Mouse (Mus musculus) Patski (cell line): ENCODE data around the gene Simc1. TPM values are rescaled to one million over a fixed set of nuclear protein-coding genes. Genes with fewer than 3 reads are reported as not detected.

Experiments used
- ATAC-seq: fragments of 100-300 bp; one replicate; pipeline ENCODE4 v1.8.0; 2021
- CTCF ChIA-PET: fragments of 350-600 bp; sonication (Branson Sonifier 250); formaldehyde crosslinking; loops from one replicate; lab custom pipeline; 2022; ENCODE audit warnings: inconsistent platforms; lab: Charles Lee
- POLR2A ChIA-PET: fragments of 350-600 bp; sonication (Branson Sonifier 250); formaldehyde crosslinking; loops from one replicate; lab custom pipeline; 2022; ENCODE audit warnings: antibody characterized with exemption, inconsistent platforms; lab: Charles Lee
- DNase-seq: peaks from one replicate; pipeline ENCODE4 v3.0.0-alpha.2; 2011; ENCODE audit warnings: low read depth, low spot score
- H3K27me3 ChIP-seq: fragments of 371-371 bp; one replicate; pipeline ENCODE4 v1.5.1; 2021
- CTCF ChIP-seq: fragments of 100-300 bp; IDR thresholded peaks from one replicate; pipeline ENCODE4 v1.5.1; 2021
- in situ Hi-C: fragments of 300-500 bp; cut with MboI; formaldehyde crosslinking; loops from 3 replicates; pipeline ENCODE4 v1.11.1; 2018; ENCODE audit warnings: low pct_unique_long_range_greater_than_20kb, mixed read lengths
- polyA plus RNA-seq: library from polyadenylated mRNA; unstranded; gene quantifications from one replicate; pipeline ENCODE4 v1.2.3, GENCODE M21; 2021

Gene Simc1
- polyA plus RNA-seq, 1 experiment from 2014 or later, result 8.8 TPM

- POLR2A ChIA-PET, result interaction anchor here (1.0 to 1.1 kb wide), 2 partner anchors 10 kb away, joined by 3 to 4 read pairs; no protein-coding TSS in a partner anchor
- H3K27me3 ChIP-seq, result no peaks in the 10 kb centered on the region
- no peak for TF ChIP-seq CTCF
- CTCF ChIA-PET, result interaction anchor here (1.5 to 1.8 kb wide), 2 partner anchors 15 to 25 kb away, joined by 3 to 5 read pairs; partner anchors contain the start of gene Faf2
- DNase-seq (no peak), ATAC-seq (no peak)
- in situ Hi-C loops, result no loop called here
Observed at GRCm38 (mm10) chr13:54596870-54597269, 93.3 kb downstream of the Simc1 start.

GRCm38 (mm10) chr13:54598622-54599143 is 95.1 kb downstream of the Simc1 start:
- TF ChIP-seq CTCF, result no peak
- in situ Hi-C loops, result no loop called here
- ChIA-PET CTCF (no interaction called here), POLR2A (no interaction called here)
- no peaks in the 10 kb centered on the region for H3K27me3 ChIP-seq
- no peak for DNase-seq
- no peak for ATAC-seq

Other genes with a start within 250 kb of the Simc1 start
- gene Cplx2, start 132.4 kb upstream of the Simc1 start, polyA plus RNA-seq, result 14.3 TPM
- 39.8 TPM for gene Thoc3, start 34.9 kb upstream of the Simc1 start, polyA plus RNA-seq
- 124 TPM for gene 4833439L19Rik, start 61.7 kb downstream of the Simc1 start, polyA plus RNA-seq
- 26.6 TPM for gene Arl10, start 71.2 kb downstream of the Simc1 start, polyA plus RNA-seq
- gene Nop16, start 86.3 kb downstream of the Simc1 start, polyA plus RNA-seq, result 38.0 TPM
- gene Higd2a, start 86.4 kb downstream of the Simc1 start, polyA plus RNA-seq, result 96.0 TPM
- gene Cltb, start 107.6 kb downstream of the Simc1 start, polyA plus RNA-seq, result 33.9 TPM
- 64.0 TPM for gene Faf2, start 118.0 kb downstream of the Simc1 start, polyA plus RNA-seq
- 115 TPM for gene Rnf44, start 190.1 kb downstream of the Simc1 start, polyA plus RNA-seq
- not detected for gene Cdhr2, start 197.7 kb downstream of the Simc1 start, polyA plus RNA-seq
- 0.17 TPM for gene Gprin1, start 246.1 kb downstream of the Simc1 start, polyA plus RNA-seq